Mouse (Mus musculus): ENCODE results near the gene Gpr156. TPM values are rescaled to one million over a fixed set of nuclear protein-coding genes. Genes with fewer than 3 reads are reported as not detected.
A peak's percentile ranks its signal among the peaks of the same experiment; 100 is the strongest.

Gpr156 gene
- polyA plus RNA-seq, 1 experiment: 0.75 TPM

GRCm38 (mm10) chr16:37937276-37937675 is 21.0 kb downstream of the Gpr156 start:
- H3K4me1 ChIP-seq (ENCODE audit: control insufficient read depth, insufficient read depth, low read length): peaks cover 3% of the 10 kb centered on the region; the same call in 1 of the 2 replicates
- no peak overlapping the region for H3K4me3 ChIP-seq (ENCODE audit: insufficient read depth, low read length)
- H3K27ac ChIP-seq (ENCODE audit: insufficient read depth, low read length): no peak overlapping the region
- no peak for TF ChIP-seq POLR2A (IDR thresholded peaks at IDR 0.05; ENCODE audit: extremely low read depth, insufficient read depth, low read length)
- no peak for TF ChIP-seq CTCF (IDR thresholded peaks at IDR 0.05; ENCODE audit: extremely low read depth, insufficient read depth, low read length)

GRCm38 (mm10) chr16:37938125-37939081 is 22.1 kb downstream of the Gpr156 start:
- Histone ChIP-seq H3K27ac (ENCODE audit: insufficient read depth, low read length) (no peak overlapping the region), H3K4me3 (ENCODE audit: insufficient read depth, low read length) (no peak overlapping the region), H3K4me1 (ENCODE audit: control insufficient read depth, insufficient read depth, low read length) (peaks cover 3% of the 10 kb centered on the region; the same call in 1 of the 2 replicates)
- TF ChIP-seq POLR2A (IDR thresholded peaks at IDR 0.05; ENCODE audit: extremely low read depth, insufficient read depth, low read length) (peak; percentile 72), CTCF (IDR thresholded peaks at IDR 0.05; ENCODE audit: extremely low read depth, insufficient read depth, low read length) (no peak)

- Histone ChIP-seq H3K27ac (ENCODE audit: insufficient read depth, low read length) (no peak overlapping the region), H3K4me3 (ENCODE audit: insufficient read depth, low read length) (no peak overlapping the region), H3K4me1 (ENCODE audit: control insufficient read depth, insufficient read depth, low read length) (peaks cover 3% of the 10 kb centered on the region; the same call in 1 of the 2 replicates)
- TF ChIP-seq POLR2A (IDR thresholded peaks at IDR 0.05; ENCODE audit: extremely low read depth, insufficient read depth, low read length) (no peak), CTCF (IDR thresholded peaks at IDR 0.05; ENCODE audit: extremely low read depth, insufficient read depth, low read length) (no peak)
Measured at GRCm38 (mm10) chr16:37939082-37939863, 23.0 kb downstream of the Gpr156 start.

GRCm38 (mm10) chr16:37940291-37940690 is 24.0 kb downstream of the Gpr156 start:
- Histone ChIP-seq H3K4me1 (ENCODE audit: control insufficient read depth, insufficient read depth, low read length) (peaks cover 3% of the 10 kb centered on the region; the same call in 1 of the 2 replicates), H3K4me3 (ENCODE audit: insufficient read depth, low read length) (no peak overlapping the region), H3K27ac (ENCODE audit: insufficient read depth, low read length) (no peak overlapping the region)
- TF ChIP-seq POLR2A (IDR thresholded peaks at IDR 0.05; ENCODE audit: extremely low read depth, insufficient read depth, low read length): no peak
- TF ChIP-seq CTCF (IDR thresholded peaks at IDR 0.05; ENCODE audit: extremely low read depth, insufficient read depth, low read length): no peak

GRCm38 (mm10) chr16:37943701-37944100 is 27.4 kb downstream of the Gpr156 start:
- Histone ChIP-seq H3K27ac (ENCODE audit: insufficient read depth, low read length) (no peak overlapping the region), H3K4me1 (ENCODE audit: control insufficient read depth, insufficient read depth, low read length) (peaks cover 2% of the 10 kb centered on the region; the same call in 1 of the 2 replicates), H3K4me3 (ENCODE audit: insufficient read depth, low read length) (no peak overlapping the region)
- no peak for TF ChIP-seq CTCF (IDR thresholded peaks at IDR 0.05; ENCODE audit: extremely low read depth, insufficient read depth, low read length)
- TF ChIP-seq POLR2A (IDR thresholded peaks at IDR 0.05; ENCODE audit: extremely low read depth, insufficient read depth, low read length): no peak

GRCm38 (mm10) chr16:37945031-37945796 is 28.9 kb downstream of the Gpr156 start:
- H3K4me1 ChIP-seq (ENCODE audit: control insufficient read depth, insufficient read depth, low read length): no peaks in the 10 kb centered on the region
- no peak overlapping the region for H3K27ac ChIP-seq (ENCODE audit: insufficient read depth, low read length)
- TF ChIP-seq POLR2A (IDR thresholded peaks at IDR 0.05; ENCODE audit: extremely low read depth, insufficient read depth, low read length) (no peak), CTCF (IDR thresholded peaks at IDR 0.05; ENCODE audit: extremely low read depth, insufficient read depth, low read length) (no peak)
- H3K4me3 ChIP-seq (ENCODE audit: insufficient read depth, low read length): no peak overlapping the region

- no peak overlapping the region for H3K27ac ChIP-seq (ENCODE audit: insufficient read depth, low read length)
Measured at GRCm38 (mm10) chr16:37947160-37947559, 30.9 kb downstream of the Gpr156 start.

GRCm38 (mm10) chr16:37948365-37948764 is 32.1 kb downstream of the Gpr156 start:
- Histone ChIP-seq H3K4me1 (ENCODE audit: control insufficient read depth, insufficient read depth, low read length) (no peaks in the 10 kb centered on the region), H3K4me3 (ENCODE audit: insufficient read depth, low read length) (no peak overlapping the region), H3K27ac (ENCODE audit: insufficient read depth, low read length) (no peak overlapping the region)
- TF ChIP-seq POLR2A (IDR thresholded peaks at IDR 0.05; ENCODE audit: extremely low read depth, insufficient read depth, low read length) (no peak), CTCF (IDR thresholded peaks at IDR 0.05; ENCODE audit: extremely low read depth, insufficient read depth, low read length) (no peak)

More at GRCm38 (mm10) chr16:37947160-37947559, 30.9 kb downstream of the Gpr156 start:
- H3K4me1 ChIP-seq (ENCODE audit: control insufficient read depth, insufficient read depth, low read length): no peaks in the 10 kb centered on the region
- H3K4me3 ChIP-seq (ENCODE audit: insufficient read depth, low read length): no peak overlapping the region
- peak; percentile 74 for TF ChIP-seq CTCF (IDR thresholded peaks at IDR 0.05; ENCODE audit: extremely low read depth, insufficient read depth, low read length)
- no peak for TF ChIP-seq POLR2A (IDR thresholded peaks at IDR 0.05; ENCODE audit: extremely low read depth, insufficient read depth, low read length)

GRCm38 (mm10) chr16:37951171-37951570 is 34.9 kb downstream of the Gpr156 start:
- no peak overlapping the region for H3K27ac ChIP-seq (ENCODE audit: insufficient read depth, low read length)
- TF ChIP-seq CTCF (IDR thresholded peaks at IDR 0.05; ENCODE audit: extremely low read depth, insufficient read depth, low read length) (no peak), POLR2A (IDR thresholded peaks at IDR 0.05; ENCODE audit: extremely low read depth, insufficient read depth, low read length) (no peak)
- no peaks in the 10 kb centered on the region for H3K4me1 ChIP-seq (ENCODE audit: control insufficient read depth, insufficient read depth, low read length)
- no peak overlapping the region for H3K4me3 ChIP-seq (ENCODE audit: insufficient read depth, low read length)
